Mouse (Mus musculus): ENCODE data around the gene Trim56. TPM values are rescaled to one million over a fixed set of nuclear protein-coding genes. Genes with fewer than 3 reads are reported as not detected.

Trim56 gene
- polyA plus RNA-seq, 1 experiment from 2014 or later = 10.3 TPM

- peak; percentile 80 for ATAC-seq
- Histone ChIP-seq H3K9me3 (replicated peaks) (no peaks in the 10 kb centered on the region), H3K36me3 (no peaks in the 10 kb centered on the region), H3K9ac (peak within 1 kb of the TSS; percentile 31; the same call in 1 of the 2 replicates), H3K27me3 (replicated peaks) (peaks cover 27% of the 10 kb centered on the region; the same call in 1 of the 2 replicates), H3K4me1 (peaks cover 39% of the 10 kb centered on the region), H3K4me3 (peak within 1 kb of the TSS; percentile 18), H3K4me2 (peak within 1 kb of the TSS; percentile 53), H3K27ac (peak within 1 kb of the TSS; percentile 46)
- WGBS (ENCODE audit: insufficient replicate concordance) = 21% methylated on average over 23 of the region's 23 CpGs
These were observed 43.7 kb downstream of the Trim56 start, which contains the start of gene Serpine1 for GRCm38 (mm10) chr5:137072079-137072960. Serpine1 (minus strand) TSS chr5:137072268.

- Histone ChIP-seq H3K4me3 (no peak overlapping the region), H3K27me3 (replicated peaks) (peaks cover 31% of the 10 kb centered on the region; the same call in 1 of the 2 replicates), H3K36me3 (no peaks in the 10 kb centered on the region), H3K9me3 (replicated peaks) (no peaks in the 10 kb centered on the region), H3K9ac (no peak overlapping the region), H3K27ac (no peak overlapping the region), H3K4me2 (no peak overlapping the region), H3K4me1 (peaks cover 26% of the 10 kb centered on the region)
- 72% methylated on average over 19 of the region's 19 CpGs for WGBS (ENCODE audit: insufficient replicate concordance)
- no peak for ATAC-seq
These were observed 45.0 kb downstream of the Trim56 start for GRCm38 (mm10) chr5:137070881-137071605.

GRCm38 (mm10) chr5:137068711-137069110 lies 47.3 kb downstream of the Trim56 start:
- peaks cover 45% of the 10 kb centered on the region for H3K27me3 ChIP-seq (replicated peaks)
- 41% methylated on average over 4 of the region's 4 CpGs for WGBS (ENCODE audit: insufficient replicate concordance)
- no peak overlapping the region for H3K27ac ChIP-seq
- H3K9ac ChIP-seq = no peak overlapping the region
- H3K36me3 ChIP-seq = no peaks in the 10 kb centered on the region
- H3K9me3 ChIP-seq (replicated peaks) = no peaks in the 10 kb centered on the region
- no peak overlapping the region for H3K4me3 ChIP-seq
- peaks cover 15% of the 10 kb centered on the region for H3K4me1 ChIP-seq
- ATAC-seq = no peak
- no peak overlapping the region for H3K4me2 ChIP-seq

- Histone ChIP-seq H3K36me3 (no peaks in the 10 kb centered on the region), H3K4me1 (no peaks in the 10 kb centered on the region), H3K27me3 (replicated peaks) (peaks cover 43% of the 10 kb centered on the region), H3K9me3 (replicated peaks) (no peaks in the 10 kb centered on the region), H3K27ac (no peak overlapping the region), H3K4me2 (no peak overlapping the region), H3K9ac (no peak overlapping the region), H3K4me3 (no peak overlapping the region)
- no peak for ATAC-seq
- WGBS (ENCODE audit: insufficient replicate concordance) = 68% methylated on average over 8 of the region's 8 CpGs
These were observed 50.1 kb downstream of the Trim56 start for GRCm38 (mm10) chr5:137065923-137066322.

GRCm38 (mm10) chr5:137065454-137065853 lies 50.6 kb downstream of the Trim56 start:
- Histone ChIP-seq H3K27ac (no peak overlapping the region), H3K27me3 (replicated peaks) (peaks cover 38% of the 10 kb centered on the region), H3K4me1 (no peaks in the 10 kb centered on the region), H3K4me3 (no peak overlapping the region), H3K4me2 (no peak overlapping the region), H3K9ac (no peak overlapping the region), H3K9me3 (replicated peaks) (no peaks in the 10 kb centered on the region), H3K36me3 (no peaks in the 10 kb centered on the region)
- ATAC-seq = no peak
- 60% methylated on average over 6 of the region's 6 CpGs for WGBS (ENCODE audit: insufficient replicate concordance)

- 69% methylated on average over 5 of the region's 5 CpGs for WGBS (ENCODE audit: insufficient replicate concordance)
- Histone ChIP-seq H3K9me3 (replicated peaks) (no peaks in the 10 kb centered on the region), H3K27ac (no peak overlapping the region), H3K4me1 (no peaks in the 10 kb centered on the region), H3K36me3 (no peaks in the 10 kb centered on the region), H3K4me2 (no peak overlapping the region), H3K4me3 (no peak overlapping the region), H3K9ac (no peak overlapping the region), H3K27me3 (replicated peaks) (peaks cover 20% of the 10 kb centered on the region)
- ATAC-seq = no peak
These were observed 53.4 kb downstream of the Trim56 start for GRCm38 (mm10) chr5:137062601-137063000.

- peaks cover 16% of the 10 kb centered on the region for H3K27me3 ChIP-seq (replicated peaks)
- H3K4me3 ChIP-seq = no peak overlapping the region
- peak; percentile 55; the same call in 1 of the 2 replicates for ATAC-seq
- no peaks in the 10 kb centered on the region for H3K4me1 ChIP-seq
- H3K9ac ChIP-seq = no peak overlapping the region
- H3K36me3 ChIP-seq = no peaks in the 10 kb centered on the region
- WGBS (ENCODE audit: insufficient replicate concordance) = 19% methylated on average over 10 of the region's 12 CpGs
- no peak overlapping the region for H3K27ac ChIP-seq
- H3K4me2 ChIP-seq = no peak overlapping the region
- no peaks in the 10 kb centered on the region for H3K9me3 ChIP-seq (replicated peaks)
These were observed 54.1 kb downstream of the Trim56 start for GRCm38 (mm10) chr5:137061809-137062481.

Other genes with a start within 250 kb of the Trim56 start
- gene Col26a1, start 233.0 kb downstream of the Trim56 start, polyA plus RNA-seq (2016; fragmentation: Nextera tagmentation; extraction: Ambion mirVana) = 2.6 and 4.0 TPM in 2 replicates
- 15.4 and 15.7 TPM in 2 replicates for gene Ift22, start 208.1 kb downstream of the Trim56 start, polyA plus RNA-seq (2016; fragmentation: Nextera tagmentation; extraction: Ambion mirVana)
- gene Fis1, start 162.9 kb downstream of the Trim56 start, polyA plus RNA-seq (2016; fragmentation: Nextera tagmentation; extraction: Ambion mirVana) = 210 and 211 TPM in 2 replicates
- 2.2 TPM in 2 replicates for gene Cldn15, start 149.6 kb downstream of the Trim56 start, polyA plus RNA-seq (2016; fragmentation: Nextera tagmentation; extraction: Ambion mirVana)
- gene Plod3, start 129.2 kb downstream of the Trim56 start, polyA plus RNA-seq (2016; fragmentation: Nextera tagmentation; extraction: Ambion mirVana) = 17.3 and 22.1 TPM in 2 replicates
- gene Znhit1, start 128.2 kb downstream of the Trim56 start, polyA plus RNA-seq (2016; fragmentation: Nextera tagmentation; extraction: Ambion mirVana) = 67.0 and 68.7 TPM in 2 replicates
- not detected in 2 replicates for gene Vgf, start 89.8 kb downstream of the Trim56 start, polyA plus RNA-seq (2016; fragmentation: Nextera tagmentation; extraction: Ambion mirVana)
- gene Ap1s1, start 70.1 kb downstream of the Trim56 start, polyA plus RNA-seq (2016; fragmentation: Nextera tagmentation; extraction: Ambion mirVana) = 119 and 121 TPM in 2 replicates
- 0.19 TPM in 1 of 2 replicates, not detected in the other for gene Serpine1, start 43.9 kb downstream of the Trim56 start, polyA plus RNA-seq (2016; fragmentation: Nextera tagmentation; extraction: Ambion mirVana)
- gene Muc3, start 33.1 kb upstream of the Trim56 start, polyA plus RNA-seq (2016; fragmentation: Nextera tagmentation; extraction: Ambion mirVana) = not detected in 2 replicates
- gene Muc3a, start 96.2 kb upstream of the Trim56 start, polyA plus RNA-seq (2016; fragmentation: Nextera tagmentation; extraction: Ambion mirVana) = 0.14 TPM in 1 of 2 replicates, not detected in the other
- 23.4 and 26.2 TPM in 2 replicates for gene Ache, start 171.3 kb upstream of the Trim56 start, polyA plus RNA-seq (2016; fragmentation: Nextera tagmentation; extraction: Ambion mirVana)
- gene Ufsp1, start 178.4 kb upstream of the Trim56 start, polyA plus RNA-seq (2016; fragmentation: Nextera tagmentation; extraction: Ambion mirVana) = 11.9 and 12.5 TPM in 2 replicates
- gene Srrt, start 191.5 kb upstream of the Trim56 start, polyA plus RNA-seq (2016; fragmentation: Nextera tagmentation; extraction: Ambion mirVana) = 125 and 128 TPM in 2 replicates
- gene Trip6, start 198.2 kb upstream of the Trim56 start, polyA plus RNA-seq (2016; fragmentation: Nextera tagmentation; extraction: Ambion mirVana) = 16.8 and 18.7 TPM in 2 replicates
- 5.0 and 5.8 TPM in 2 replicates for gene Slc12a9, start 217.4 kb upstream of the Trim56 start, polyA plus RNA-seq (2016; fragmentation: Nextera tagmentation; extraction: Ambion mirVana)
- 14.2 and 15.7 TPM in 2 replicates for gene Ephb4, start 233.9 kb upstream of the Trim56 start, polyA plus RNA-seq (2016; fragmentation: Nextera tagmentation; extraction: Ambion mirVana)